Mouse (Mus musculus): ENCODE measurements around the gene Nlrx1.

Nlrx1 gene

GRCm38 (mm10) chr9:44234479-44235427, 33.6 kb downstream of the Nlrx1 start:
- no peak for DNase-seq (ENCODE audit: low spot score in 2 of 2)

GRCm38 (mm10) chr9:44233802-44234478, 34.5 kb downstream of the Nlrx1 start, which contains the start of gene Cbl:
TSS of gene Cbl (minus strand) at chr9:44234049.
- peak; percentile 98 to 99 for DNase-seq (ENCODE audit: low spot score in 2 of 2)

GRCm38 (mm10) chr9:44233021-44233801, 35.2 kb downstream of the Nlrx1 start:
- DNase-seq (ENCODE audit: low spot score in 2 of 2), result no peak

GRCm38 (mm10) chr9:44231609-44232008, 36.8 kb downstream of the Nlrx1 start:
- DNase-seq (ENCODE audit: low spot score in 2 of 2), result no peak

GRCm38 (mm10) chr9:44225993-44226392, 42.4 kb downstream of the Nlrx1 start:
- DNase-seq (ENCODE audit: low spot score in 2 of 2), result no peak

GRCm38 (mm10) chr9:44213538-44213937, 54.9 kb downstream of the Nlrx1 start:
- DNase-seq (ENCODE audit: low spot score in 2 of 2), result no peak

- no peak for DNase-seq (ENCODE audit: low spot score in 2 of 2)
Observed at GRCm38 (mm10) chr9:44212406-44212805, 56.0 kb downstream of the Nlrx1 start.

GRCm38 (mm10) chr9:44209416-44209815, 59.0 kb downstream of the Nlrx1 start:
- DNase-seq (ENCODE audit: low spot score in 2 of 2), result no peak

GRCm38 (mm10) chr9:44207840-44208239, 60.6 kb downstream of the Nlrx1 start:
- no peak for DNase-seq (ENCODE audit: low spot score in 2 of 2)

Measured in frontal cortex, postnatal 14 days (tissue).